Mouse (Mus musculus): ENCODE results near the gene H2-Q7. TPM values are rescaled to one million over a fixed set of nuclear protein-coding genes. Genes with fewer than 3 reads are reported as not detected.
"Not testable (repeated sequence)": the region's sequence is repeated elsewhere in the genome, so short reads cannot be mapped to it uniquely, and the experiment has no call there.

H2-Q7 gene
- polyA plus RNA-seq, 1 experiment, result 1.8 TPM

DNA sequence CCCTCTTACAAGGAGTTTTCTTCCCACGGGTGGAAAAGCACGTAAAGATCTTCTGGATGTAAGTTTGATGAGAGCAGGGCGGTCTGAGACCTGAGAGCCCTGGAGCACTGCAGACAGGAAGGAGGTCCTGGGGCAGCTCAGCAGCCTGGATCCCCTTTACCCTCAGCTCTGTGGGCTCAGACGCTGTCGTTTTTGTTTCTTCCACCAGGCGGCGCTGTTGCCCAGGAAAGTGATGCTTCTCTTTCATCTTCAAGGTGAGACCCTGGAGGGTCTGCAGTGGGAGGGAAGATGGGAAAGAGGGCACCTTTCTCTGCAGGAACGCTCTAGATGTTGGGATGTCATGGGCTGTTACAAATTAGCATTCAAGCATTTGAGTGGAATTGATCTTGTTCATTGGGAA is 4.1 kb upstream of the H2-Q7 start:
- DNase-seq (ENCODE audit: extremely low spot score in 1 of 2, low spot score in 1 of 2), result not testable (repeated sequence)

DNA sequence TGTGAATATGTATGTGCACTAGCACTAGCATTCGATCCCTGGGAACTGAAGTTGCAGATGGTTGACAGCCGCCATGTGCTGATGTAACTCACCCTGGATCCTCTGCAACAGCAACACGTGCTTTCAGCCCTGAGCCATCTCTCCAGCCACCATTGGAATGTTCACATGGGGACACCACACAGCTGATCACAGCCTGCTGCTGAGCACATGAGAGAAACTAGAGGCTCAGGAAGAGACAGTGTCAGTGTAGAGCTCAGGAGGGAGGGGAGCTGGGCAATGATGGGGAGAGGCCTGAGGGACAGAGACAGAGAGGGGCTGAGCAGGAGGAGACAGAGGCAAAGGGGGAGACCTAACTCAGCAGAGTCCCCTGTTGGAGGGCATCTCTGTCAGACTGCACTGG is 3.4 kb upstream of the H2-Q7 start:
- not testable (repeated sequence) for DNase-seq (ENCODE audit: extremely low spot score in 1 of 2, low spot score in 1 of 2)

DNA sequence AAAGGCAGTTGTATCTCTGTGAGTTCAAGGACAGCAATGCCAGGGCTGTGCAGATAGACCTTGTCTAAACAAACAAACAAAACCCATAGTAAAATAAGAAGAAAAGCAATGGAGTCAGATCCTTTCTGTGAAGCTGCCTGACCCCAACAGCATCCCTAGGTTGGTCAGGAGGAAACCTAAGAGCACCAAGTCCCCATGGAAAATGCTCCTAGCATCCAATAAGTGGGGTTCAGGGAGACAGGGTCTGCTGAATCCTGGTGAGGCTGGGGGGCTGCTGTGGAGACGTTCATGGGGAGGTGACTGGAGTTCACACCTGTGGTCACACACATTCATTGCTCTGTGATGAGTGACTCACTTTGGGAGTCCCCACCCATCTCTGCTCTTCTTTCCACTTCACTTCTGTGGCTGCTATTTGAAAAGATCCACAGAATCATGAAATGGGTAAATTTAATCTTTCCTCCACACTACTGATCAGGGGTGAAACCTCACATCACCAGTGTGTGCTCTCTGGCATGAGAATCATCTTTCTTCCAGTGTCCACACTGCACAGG is 1.5 kb upstream of the H2-Q7 start:
- not testable (repeated sequence) for DNase-seq (ENCODE audit: extremely low spot score in 1 of 2, low spot score in 1 of 2)

- not testable (repeated sequence) for DNase-seq (ENCODE audit: extremely low spot score in 1 of 2, low spot score in 1 of 2)
Measured at GRCm38 (mm10) chr17:35438395-35438794, 560 bp upstream of the H2-Q7 start.

GRCm38 (mm10) chr17:35439295-35439747 is 366 bp downstream of the H2-Q7 start:
- not testable (repeated sequence) for DNase-seq (ENCODE audit: extremely low spot score in 1 of 2, low spot score in 1 of 2)

- not testable (repeated sequence) for DNase-seq (ENCODE audit: extremely low spot score in 1 of 2, low spot score in 1 of 2)
Measured at GRCm38 (mm10) chr17:35439925-35440645, 1.1 kb downstream of the H2-Q7 start.

DNA sequence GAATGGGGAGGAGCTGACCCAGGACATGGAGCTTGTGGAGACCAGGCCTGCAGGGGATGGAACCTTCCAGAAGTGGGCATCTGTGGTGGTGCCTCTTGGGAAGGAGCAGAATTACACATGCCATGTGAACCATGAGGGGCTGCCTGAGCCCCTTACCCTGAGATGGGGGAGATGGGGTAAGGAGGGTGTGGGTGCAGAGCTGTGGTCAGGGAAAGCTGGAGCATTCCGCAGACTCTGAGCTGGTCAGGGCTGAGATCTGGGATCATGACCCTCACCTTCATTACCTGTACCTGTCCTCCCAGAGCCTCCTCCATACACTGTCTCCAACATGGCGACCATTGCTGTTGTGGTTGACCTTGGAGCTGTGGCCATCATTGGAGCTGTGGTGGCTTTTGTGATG is 3.4 kb downstream of the H2-Q7 start:
- DNase-seq (ENCODE audit: extremely low spot score in 1 of 2, low spot score in 1 of 2), result not testable (repeated sequence)

DNA sequence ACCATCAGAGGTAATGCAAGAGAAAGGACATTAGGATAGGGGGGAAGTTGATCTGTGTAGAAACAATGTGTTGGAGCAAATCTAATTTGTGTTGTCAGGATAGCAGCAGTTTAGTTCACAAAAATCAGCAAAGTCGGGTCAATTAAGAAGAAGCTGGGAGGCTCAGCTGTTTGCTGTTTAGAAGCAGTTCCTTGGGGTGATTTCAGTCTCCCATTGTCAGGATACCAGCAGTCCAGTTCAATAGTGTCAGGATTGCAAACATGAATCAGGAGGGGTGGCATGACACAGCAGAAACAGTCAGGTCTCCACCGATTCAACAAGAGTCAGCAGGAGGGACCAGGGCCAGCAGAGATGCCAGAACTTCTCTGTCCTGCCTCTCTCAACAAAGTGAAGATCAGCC is 5.6 kb downstream of the H2-Q7 start:
- DNase-seq (ENCODE audit: extremely low spot score in 1 of 2, low spot score in 1 of 2), result not testable (repeated sequence)

- not testable (repeated sequence) for DNase-seq (ENCODE audit: extremely low spot score in 1 of 2, low spot score in 1 of 2)
Measured at GRCm38 (mm10) chr17:35458247-35458646, 19.3 kb downstream of the H2-Q7 start.

- not testable (repeated sequence) for DNase-seq (ENCODE audit: extremely low spot score in 1 of 2, low spot score in 1 of 2)
Measured at GRCm38 (mm10) chr17:35460513-35461341, 21.8 kb downstream of the H2-Q7 start.

- DNase-seq (ENCODE audit: extremely low spot score in 1 of 2, low spot score in 1 of 2), result not testable (repeated sequence)
Measured at GRCm38 (mm10) chr17:35465651-35466050, 26.7 kb downstream of the H2-Q7 start.

GRCm38 (mm10) chr17:35468936-35469335 is 30.0 kb downstream of the H2-Q7 start:
- not testable (repeated sequence) for DNase-seq (ENCODE audit: extremely low spot score in 1 of 2, low spot score in 1 of 2)

- no peak for DNase-seq (ENCODE audit: extremely low spot score in 1 of 2, low spot score in 1 of 2)
Measured at GRCm38 (mm10) chr17:35469842-35470751, 31.1 kb downstream of the H2-Q7 start, which contains the start of gene H2-Q10. TSS of gene H2-Q10 (plus strand) at chr17:35470089.

DNA sequence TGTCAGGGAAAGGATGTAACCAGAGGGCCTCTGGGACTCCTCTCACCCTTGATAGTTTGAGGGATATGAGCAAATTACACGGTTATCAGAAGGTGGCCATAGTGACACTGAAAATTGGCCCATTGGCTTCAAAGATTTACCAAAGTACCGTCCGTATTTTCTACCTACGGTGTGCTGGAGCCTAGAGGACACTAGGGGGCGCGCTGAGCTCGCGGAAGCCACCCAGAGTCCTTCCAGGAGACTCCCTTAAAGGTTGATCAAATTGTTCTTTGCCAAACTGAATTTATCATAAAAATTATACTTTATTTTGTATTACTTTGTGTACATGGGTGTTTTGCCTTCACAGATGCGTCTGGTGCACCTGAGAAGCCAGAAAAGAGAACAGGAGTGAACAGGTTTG is 45.1 kb downstream of the H2-Q7 start:
- DNase-seq (ENCODE audit: extremely low spot score in 1 of 2, low spot score in 1 of 2), result peak in 1 of 2 experiments; percentile 77

- DNase-seq (ENCODE audit: extremely low spot score in 1 of 2, low spot score in 1 of 2), result no peak
Measured at GRCm38 (mm10) chr17:35485702-35486101, 46.7 kb downstream of the H2-Q7 start.

- DNase-seq (ENCODE audit: extremely low spot score in 1 of 2, low spot score in 1 of 2), result no peak
Measured at GRCm38 (mm10) chr17:35486726-35487125, 47.8 kb downstream of the H2-Q7 start.

DNA sequence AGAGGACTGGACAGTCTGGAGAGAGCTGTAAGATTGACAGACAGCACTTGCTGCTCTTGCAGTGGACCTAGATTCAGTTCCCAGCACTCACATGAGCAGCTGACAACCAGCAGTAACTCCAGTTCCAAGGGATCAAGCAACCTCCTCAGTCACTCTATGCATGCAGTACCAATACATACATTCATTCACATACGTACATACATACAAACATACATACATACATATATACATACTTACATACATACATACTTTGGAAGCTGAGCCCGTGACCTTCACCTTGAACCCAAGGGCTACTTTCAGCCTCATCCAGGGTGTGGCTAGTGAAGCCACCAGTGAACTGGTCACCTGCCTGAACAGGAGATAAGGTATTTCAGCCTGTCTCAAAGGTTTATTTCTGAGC is 49.1 kb downstream of the H2-Q7 start:
- no peak for DNase-seq (ENCODE audit: extremely low spot score in 1 of 2, low spot score in 1 of 2)

DNA sequence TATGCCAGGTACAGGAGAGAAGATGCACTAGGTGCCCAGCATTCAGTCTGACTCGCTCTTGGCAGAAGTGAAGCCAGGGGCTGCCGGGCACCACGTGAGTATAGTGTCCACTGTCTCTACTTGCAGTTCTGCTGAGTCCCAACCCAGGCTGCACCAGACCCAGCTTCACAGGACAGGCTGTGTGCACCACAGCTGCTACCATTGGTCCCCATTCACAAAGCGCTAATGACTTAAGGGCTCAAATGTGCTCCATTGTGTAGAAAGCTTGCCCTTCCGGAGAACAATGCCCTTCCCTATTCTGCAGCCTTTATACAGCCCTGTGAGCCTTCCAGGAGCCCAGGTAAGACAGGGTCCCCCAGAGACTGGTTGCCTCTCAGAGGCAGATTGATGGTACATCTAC is 51.4 kb downstream of the H2-Q7 start:
- DNase-seq (ENCODE audit: extremely low spot score in 1 of 2, low spot score in 1 of 2), result no peak
